Mouse (Mus musculus) hindbrain, postnatal 0 days (tissue): Measurements from ENCODE around the gene Blm. TPM values are rescaled to one million over a fixed set of nuclear protein-coding genes. Genes with fewer than 3 reads are reported as not detected.

ENCODE experiments used
- ATAC-seq: fragments of 200-750 bp; cut with Nextera tagmentation; 2 replicates; pipeline ENCODE4 v1.8.0; 2017; ENCODE audit warnings: mild to moderate bottlenecking, moderate TSS enrichment, moderate library complexity
- DNase-seq: peaks from one replicate; pipeline ENCODE4 v3.0.0-alpha.2; 2015; ENCODE audit warnings: low spot score
- H3K27ac ChIP-seq: fragments of 300-500 bp; sonication (generic); 2 replicates; pipeline ENCODE4 v1.5.1; 2014; ENCODE audit warnings: mild to moderate bottlenecking
- H3K27me3 ChIP-seq: fragments of 300-500 bp; sonication (generic); 2 replicates; pipeline ENCODE4 v1.6.1; 2014; ENCODE audit warnings: low read length, mixed read lengths; ENCODE audit not compliant: insufficient read depth
- H3K36me3 ChIP-seq: fragments of 300-500 bp; sonication (generic); 2 replicates; pipeline ENCODE4 v1.6.1; 2014; ENCODE audit warnings: low read length, mixed read lengths; ENCODE audit not compliant: insufficient read depth
- H3K4me1 ChIP-seq: fragments of 300-500 bp; sonication (generic); 2 replicates; pipeline ENCODE4 v1.6.1; 2014; ENCODE audit warnings: antibody characterized with exemption, low read length, mixed read lengths; ENCODE audit not compliant: insufficient read depth
- H3K4me2 ChIP-seq: fragments of 300-500 bp; sonication (generic); 2 replicates; pipeline ENCODE4 v1.6.1; 2014; ENCODE audit warnings: low read depth, mild to moderate bottlenecking, low read length, moderate library complexity, mixed read lengths
- H3K4me3 ChIP-seq: fragments of 300-500 bp; sonication (generic); 2 replicates; pipeline ENCODE4 v1.5.1; 2014; ENCODE audit warnings: low read length
- H3K9ac ChIP-seq: fragments of 300-500 bp; sonication (generic); replicated peaks from 2 replicates; pipeline ENCODE4 v1.6.1; 2014; ENCODE audit warnings: mild to moderate bottlenecking, low read length, moderate library complexity, mixed read lengths
- H3K9me3 ChIP-seq: fragments of 300-500 bp; sonication (generic); 2 replicates; pipeline ENCODE4 v1.6.1; 2016; ENCODE audit warnings: low read length, mixed read lengths
- CTCF ChIP-seq: IDR thresholded peaks from 2 replicates; pipeline ENCODE4 v1.5.1; 2016; ENCODE audit warnings: antibody characterized with exemption, control low read depth, low read depth
- whole genome bisulfite sequencing: fragments of 180-500 bp; shearing (Covaris S2); extraction: QIAGEN DNeasy Blood & Tissue Kit; methylation state at CpG from one replicate; pipeline ENCODE4 v1.1.7; 2014; 5-methylcytosine and 5-hydroxymethylcytosine counted together
- polyA plus RNA-seq: library from polyadenylated mRNA; unstranded; fragments of >200 nt; fragmentation: Nextera tagmentation; extraction: Ambion mirVana; gene quantifications from 2 replicates; pipeline ENCODE4 v1.2.1, GENCODE M21; 2015
- total RNA-seq: library from RNA; depleted of rRNA; stranded (reverse); fragments of >200 nt; gene quantifications from 2 replicates; pipeline ENCODE4 v1.2.3, GENCODE M21; 2014

The Blm gene
- total and polyA plus RNA-seq, 2 experiments from 2014 or later = 4.3 to 7.1 TPM

DNA sequence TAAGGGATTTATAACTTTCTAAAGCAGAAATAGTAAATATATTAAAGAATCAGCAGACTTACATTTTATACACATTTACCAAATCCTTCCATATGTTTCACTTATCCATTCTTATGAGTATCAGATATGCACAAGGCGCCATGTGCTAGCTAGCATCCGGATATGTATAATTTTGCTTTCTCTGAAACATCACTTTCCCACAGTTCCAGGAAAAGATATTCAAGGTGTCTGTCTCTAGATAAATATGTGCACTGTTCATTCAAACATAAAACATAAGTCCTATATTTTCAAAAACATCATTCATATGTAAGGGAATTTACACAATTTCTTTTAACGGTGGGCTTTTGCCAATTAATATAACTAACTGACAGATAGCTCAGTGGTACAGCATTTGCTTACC lies 42.9 kb downstream of the Blm start:
- Histone ChIP-seq H3K9ac (no peak overlapping the region), H3K4me3 (no peak overlapping the region), H3K9me3 (no peaks in the 10 kb centered on the region), H3K27ac (no peak overlapping the region), H3K4me1 (no peaks in the 10 kb centered on the region), H3K4me2 (no peak overlapping the region), H3K36me3 (peaks cover 12% of the 10 kb centered on the region; the same call in 1 of the 2 replicates), H3K27me3 (no peaks in the 10 kb centered on the region)
- 93% methylated on average over 3 of the region's 3 CpGs for WGBS
- ATAC-seq (no peak), DNase-seq (no peak)
- no peak for TF ChIP-seq CTCF

DNA sequence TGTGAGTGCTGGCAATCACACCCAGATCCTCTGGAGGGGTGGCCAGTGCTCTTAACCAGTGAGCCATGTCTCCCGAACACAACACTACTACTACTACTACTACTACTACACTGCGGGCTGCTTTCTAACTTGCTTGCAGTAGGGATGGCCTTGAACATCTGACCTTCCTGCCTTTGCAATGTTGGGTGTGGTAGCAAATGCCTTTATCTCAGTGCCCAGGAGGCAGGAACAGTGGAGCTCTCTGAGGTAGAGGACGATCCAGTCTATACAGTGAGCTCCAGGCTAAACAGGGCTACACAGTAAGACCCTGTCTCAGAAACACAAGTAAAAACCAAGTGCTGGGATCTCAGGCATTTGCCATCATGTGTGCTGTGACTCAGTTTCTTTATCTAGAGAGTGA lies 43.8 kb downstream of the Blm start:
- no peaks in the 10 kb centered on the region for H3K9me3 ChIP-seq
- DNase-seq (no peak), ATAC-seq (no peak)
- no peak for TF ChIP-seq CTCF
- H3K4me2 ChIP-seq = no peak overlapping the region
- H3K27ac ChIP-seq = no peak overlapping the region
- no peak overlapping the region for H3K9ac ChIP-seq
- peaks cover 12% of the 10 kb centered on the region; the same call in 1 of the 2 replicates for H3K36me3 ChIP-seq
- 92% methylated on average over 3 of the region's 3 CpGs for WGBS
- H3K4me1 ChIP-seq = no peaks in the 10 kb centered on the region
- no peaks in the 10 kb centered on the region for H3K27me3 ChIP-seq
- H3K4me3 ChIP-seq = no peak overlapping the region

DNA sequence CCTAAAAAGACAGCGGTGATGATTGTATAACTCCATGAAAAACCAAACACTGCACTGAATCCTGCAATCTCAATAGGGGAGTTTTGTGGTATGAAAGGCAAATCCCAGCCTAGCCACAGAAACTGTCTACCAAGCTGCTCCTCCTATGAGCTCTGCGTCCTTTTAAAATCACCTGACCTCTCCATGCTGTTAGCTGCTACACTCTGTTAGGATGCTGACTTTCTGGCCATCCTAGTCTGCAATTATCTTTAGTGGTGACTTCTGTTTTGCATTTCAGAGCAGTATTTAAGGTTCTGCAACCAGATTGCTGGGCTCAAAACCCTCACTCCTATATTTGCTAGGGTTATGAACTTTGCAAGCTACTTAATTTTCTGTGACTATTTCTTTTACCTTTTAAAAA lies 44.6 kb downstream of the Blm start:
- Histone ChIP-seq H3K27ac (no peak overlapping the region), H3K4me2 (no peak overlapping the region), H3K27me3 (no peaks in the 10 kb centered on the region), H3K4me1 (no peaks in the 10 kb centered on the region), H3K9ac (no peak overlapping the region), H3K9me3 (no peaks in the 10 kb centered on the region), H3K36me3 (peaks cover 12% of the 10 kb centered on the region; the same call in 1 of the 2 replicates), H3K4me3 (no peak overlapping the region)
- no peak for TF ChIP-seq CTCF
- no peak for ATAC-seq
- WGBS = 87% methylated on average over 2 of the region's 2 CpGs
- no peak for DNase-seq

DNA sequence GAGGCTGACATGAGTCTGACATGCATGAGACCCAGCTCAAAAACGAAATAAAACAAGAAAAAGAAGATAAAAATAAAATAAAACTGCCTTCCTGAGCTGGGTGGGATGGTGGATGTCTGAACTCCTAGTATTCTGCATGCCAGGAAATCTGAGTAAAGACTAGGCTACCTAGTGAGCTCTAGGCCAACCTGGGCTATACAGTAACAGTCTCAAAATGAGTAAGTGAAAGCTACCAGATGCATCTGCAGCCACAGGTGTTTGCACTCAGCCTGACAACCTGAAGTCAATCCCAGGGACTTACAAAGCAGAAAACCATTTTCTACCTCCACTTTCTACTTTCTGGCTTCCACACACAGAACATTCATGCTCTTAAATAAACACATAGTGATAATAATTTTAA lies 45.5 kb downstream of the Blm start:
- Histone ChIP-seq H3K27me3 (no peaks in the 10 kb centered on the region), H3K4me1 (no peaks in the 10 kb centered on the region), H3K27ac (no peak overlapping the region), H3K9ac (no peak overlapping the region), H3K36me3 (peaks cover 12% of the 10 kb centered on the region; the same call in 1 of the 2 replicates), H3K9me3 (no peaks in the 10 kb centered on the region), H3K4me3 (no peak overlapping the region), H3K4me2 (no peak overlapping the region)
- DNase-seq (no peak), ATAC-seq (no peak)
- 78% methylated on average over 1 of the region's 1 CpGs for WGBS
- TF ChIP-seq CTCF = no peak

DNA sequence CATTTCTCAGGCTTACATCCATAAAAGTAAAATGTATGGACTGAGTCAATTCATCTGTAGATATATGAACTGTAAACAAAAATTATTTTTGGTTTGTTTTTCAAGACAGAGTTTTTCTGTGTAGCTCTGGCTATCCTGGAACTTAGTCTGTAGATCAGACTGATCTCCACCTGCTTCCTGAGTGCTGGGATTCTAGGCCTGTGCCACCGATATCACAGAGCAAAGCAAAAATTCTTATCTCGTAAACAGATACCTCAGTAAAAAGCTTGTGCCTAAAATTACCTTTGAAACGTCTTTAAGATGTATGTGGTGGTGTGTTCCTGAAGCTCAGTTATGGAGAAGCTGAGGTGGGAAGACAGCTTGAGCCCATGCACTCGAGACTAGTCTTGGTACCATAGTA lies 47.7 kb downstream of the Blm start:
- no peaks in the 10 kb centered on the region for H3K4me1 ChIP-seq
- H3K4me3 ChIP-seq = no peak overlapping the region
- H3K4me2 ChIP-seq = no peak overlapping the region
- no peaks in the 10 kb centered on the region for H3K9me3 ChIP-seq
- H3K9ac ChIP-seq = no peak overlapping the region
- DNase-seq (no peak), ATAC-seq (no peak)
- WGBS = 86% methylated on average over 4 of the region's 4 CpGs
- H3K27me3 ChIP-seq = no peaks in the 10 kb centered on the region
- no peaks in the 10 kb centered on the region for H3K36me3 ChIP-seq
- no peak for TF ChIP-seq CTCF
- no peak overlapping the region for H3K27ac ChIP-seq

DNA sequence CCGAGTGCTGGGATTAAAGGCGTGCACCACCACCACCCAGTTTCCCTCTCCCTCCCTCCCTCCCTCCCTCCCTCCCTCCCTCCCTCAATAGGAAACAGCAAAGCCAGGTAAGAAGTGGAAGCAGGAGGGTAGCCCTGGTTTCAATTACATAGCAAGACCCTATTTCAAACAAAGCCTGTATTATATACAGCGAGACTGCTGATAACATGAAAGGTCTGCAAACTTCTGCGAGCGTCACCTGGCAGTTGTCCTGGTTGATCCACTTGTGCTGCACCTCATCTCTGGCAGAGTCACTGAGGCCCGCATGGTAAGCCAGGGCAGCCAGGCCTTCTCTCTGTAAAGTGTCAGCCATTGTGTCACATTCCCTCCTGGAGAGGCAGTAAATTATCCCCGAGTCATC lies 54.8 kb downstream of the Blm start:
- ATAC-seq (no peak), DNase-seq (no peak)
- WGBS = 76% methylated on average over 7 of the region's 7 CpGs
- Histone ChIP-seq H3K9me3 (no peaks in the 10 kb centered on the region), H3K9ac (no peak overlapping the region), H3K4me3 (no peak overlapping the region), H3K4me2 (no peak overlapping the region), H3K27me3 (no peaks in the 10 kb centered on the region), H3K36me3 (0 out of 2 replicates have a peak, but pooled peaks cover 4% of the 10 kb centered on the region), H3K27ac (no peak overlapping the region), H3K4me1 (no peaks in the 10 kb centered on the region)
- TF ChIP-seq CTCF = no peak

DNA sequence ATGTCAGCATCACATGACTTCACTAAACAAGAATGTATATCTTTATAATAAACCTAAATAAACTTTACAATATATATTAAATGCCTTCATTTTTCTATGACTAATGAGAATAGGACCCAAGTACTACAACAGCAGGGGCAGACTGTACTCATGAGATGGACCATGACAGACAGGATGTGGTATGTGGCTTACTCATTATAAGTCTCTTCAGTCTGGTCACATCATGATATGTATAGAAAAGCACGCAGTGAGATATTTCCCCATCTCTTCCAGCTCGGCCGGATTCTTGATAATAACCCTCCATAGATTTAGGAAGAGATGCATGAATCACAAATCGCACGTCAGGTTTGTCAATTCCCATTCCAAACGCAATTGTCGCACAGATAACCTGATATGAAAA lies 61.1 kb downstream of the Blm start:
- Histone ChIP-seq H3K36me3 (0 out of 2 replicates have a peak, but pooled peaks cover 4% of the 10 kb centered on the region), H3K9ac (no peak overlapping the region), H3K4me1 (no peaks in the 10 kb centered on the region), H3K27me3 (no peaks in the 10 kb centered on the region), H3K9me3 (no peaks in the 10 kb centered on the region), H3K4me2 (no peak overlapping the region), H3K4me3 (no peak overlapping the region), H3K27ac (no peak overlapping the region)
- no peak for DNase-seq
- TF ChIP-seq CTCF = no peak
- no peak for ATAC-seq
- 96% methylated on average over 7 of the region's 7 CpGs for WGBS
